Mouse (Mus musculus): ENCODE measurements around the gene Nav3.

Gene Nav3

DNA sequence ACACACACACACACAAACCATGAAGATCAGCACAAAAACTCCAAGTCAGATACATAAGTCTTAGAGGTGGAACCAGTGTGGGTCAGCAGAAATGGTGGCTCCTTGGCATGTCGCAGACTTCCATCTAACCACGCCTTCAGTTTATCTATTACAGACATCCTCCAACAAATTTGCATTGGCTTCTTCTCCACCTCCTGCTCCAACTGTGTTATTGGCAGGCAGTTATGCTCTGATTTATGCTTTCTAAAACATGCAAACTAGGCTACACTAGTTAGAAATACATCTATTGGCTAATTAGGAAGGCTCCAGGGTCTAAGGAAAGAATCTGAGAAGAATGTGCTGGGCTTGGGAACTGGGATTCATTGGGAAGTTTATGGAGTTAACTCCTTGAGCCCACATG is 75.2 kb downstream of the Nav3 start:
- no peak for DNase-seq

DNA sequence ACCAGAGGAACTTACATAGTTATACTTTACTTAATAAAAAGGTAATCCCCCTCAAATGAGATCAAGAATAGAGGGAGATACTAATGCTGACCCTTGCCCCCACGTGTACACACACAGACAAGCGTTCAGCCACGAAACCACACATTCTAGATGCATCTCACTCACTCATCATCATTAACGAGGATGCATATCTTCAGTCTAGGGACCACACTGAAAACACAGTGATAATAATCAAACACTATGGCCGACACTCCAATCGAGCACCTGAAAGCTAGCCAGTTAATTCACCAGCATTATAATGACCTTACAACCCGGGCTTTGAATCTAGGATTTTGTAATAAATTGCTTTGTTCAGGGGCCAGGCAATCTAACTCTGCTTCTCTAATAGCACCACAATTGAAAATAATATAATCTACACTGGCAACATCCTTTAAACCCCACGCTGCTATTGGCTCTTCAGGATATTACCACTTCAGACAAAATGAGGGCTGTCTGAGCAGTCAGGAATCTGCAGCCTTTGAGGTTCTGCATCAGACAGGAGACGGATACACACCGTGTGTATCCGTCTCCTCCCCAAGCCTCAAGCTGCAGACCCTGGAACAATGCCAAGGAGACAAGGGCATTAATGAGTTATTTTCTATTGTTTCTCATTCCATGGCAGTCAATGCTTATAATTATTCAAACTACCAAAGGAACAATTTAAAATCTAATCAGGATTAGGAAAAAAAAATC is 83.1 kb downstream of the Nav3 start:
- DNase-seq, result no peak

DNA sequence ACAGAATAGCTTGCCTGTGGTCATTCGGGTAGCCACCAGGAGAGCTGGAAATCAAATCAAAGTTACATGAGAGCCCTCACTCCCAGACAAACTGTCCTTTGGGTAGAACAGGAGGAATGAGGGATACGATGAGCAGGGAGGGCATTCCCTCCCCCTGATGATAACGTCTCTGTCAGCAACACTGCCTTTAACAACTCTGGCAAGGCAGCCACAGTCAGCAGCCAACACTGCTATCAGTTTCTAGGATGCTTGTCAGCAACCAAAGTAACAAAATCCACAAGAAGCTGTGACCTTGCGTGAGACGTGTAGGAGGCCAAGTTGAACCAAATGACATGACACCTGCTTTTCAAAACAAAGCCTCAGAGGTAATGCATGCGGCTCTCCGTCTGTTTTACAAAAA is 103.9 kb downstream of the Nav3 start:
- no peak for DNase-seq

DNA sequence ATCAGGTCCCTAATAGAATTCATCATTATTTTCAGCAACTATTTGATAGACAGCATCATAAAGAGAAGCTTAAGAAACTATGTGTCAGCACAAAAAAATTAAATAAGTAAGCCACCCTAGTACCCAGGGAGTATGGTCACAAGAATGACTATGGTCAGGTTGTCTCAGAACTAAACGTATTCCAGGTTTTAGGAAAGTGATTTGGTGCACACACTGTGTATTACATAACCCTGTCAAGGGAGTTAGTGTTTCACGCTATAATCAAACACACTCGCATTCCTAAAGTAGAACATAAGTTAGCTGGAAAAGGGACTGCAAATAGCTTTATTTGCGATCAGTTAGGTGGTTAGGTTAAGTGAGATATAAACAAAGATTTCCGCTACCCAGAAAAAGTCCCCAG is 126.0 kb downstream of the Nav3 start:
- no peak for DNase-seq

- DNase-seq, result no peak
Measured at GRCm38 (mm10) chr10:110329629-110330028, 126.4 kb downstream of the Nav3 start.

- no peak for DNase-seq
Measured at GRCm38 (mm10) chr10:110322082-110322632, 133.8 kb downstream of the Nav3 start.

- DNase-seq, result no peak
Measured at GRCm38 (mm10) chr10:110317275-110317674, 138.7 kb downstream of the Nav3 start.

- DNase-seq, result no peak
Measured at GRCm38 (mm10) chr10:110314525-110314924, 141.5 kb downstream of the Nav3 start.

DNA sequence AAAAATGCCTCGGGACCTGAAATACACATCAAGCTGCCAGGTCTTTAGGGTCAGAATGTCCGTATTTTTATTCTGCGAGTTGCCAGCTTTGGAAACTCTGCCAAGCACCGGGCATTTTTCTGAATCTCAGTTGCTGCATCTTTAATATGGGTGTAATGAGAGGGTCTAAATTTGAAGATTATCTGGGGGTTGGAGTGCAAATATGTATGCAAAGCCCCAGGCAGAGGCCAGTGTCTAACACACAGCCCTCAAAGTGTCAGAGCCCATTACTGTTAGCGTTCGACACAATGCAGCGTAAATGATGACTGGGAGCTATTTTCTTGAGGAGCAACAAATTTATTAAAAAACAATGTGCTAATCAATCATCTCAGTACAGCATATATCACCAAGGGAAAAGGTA is 142.0 kb downstream of the Nav3 start:
- no peak for DNase-seq

DNA sequence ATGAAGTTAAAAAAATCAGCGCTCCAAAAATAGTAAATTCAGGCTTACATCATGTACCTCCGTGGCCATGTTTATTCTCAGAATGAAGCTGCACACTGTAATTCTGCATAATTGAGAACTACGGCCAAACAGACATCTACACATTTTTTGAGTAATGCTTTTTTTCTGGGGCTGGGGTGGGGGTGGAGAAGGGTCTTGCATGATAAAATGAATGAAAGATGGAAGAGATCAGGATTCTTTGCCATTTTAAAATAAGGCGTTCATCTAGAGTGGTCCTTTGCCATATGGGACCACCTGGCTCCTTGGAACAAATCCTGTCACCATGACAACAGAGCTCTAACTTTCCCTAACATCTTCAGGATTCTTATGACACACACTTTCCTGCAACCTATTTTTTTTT is 146.5 kb downstream of the Nav3 start:
- DNase-seq, result no peak

DNA sequence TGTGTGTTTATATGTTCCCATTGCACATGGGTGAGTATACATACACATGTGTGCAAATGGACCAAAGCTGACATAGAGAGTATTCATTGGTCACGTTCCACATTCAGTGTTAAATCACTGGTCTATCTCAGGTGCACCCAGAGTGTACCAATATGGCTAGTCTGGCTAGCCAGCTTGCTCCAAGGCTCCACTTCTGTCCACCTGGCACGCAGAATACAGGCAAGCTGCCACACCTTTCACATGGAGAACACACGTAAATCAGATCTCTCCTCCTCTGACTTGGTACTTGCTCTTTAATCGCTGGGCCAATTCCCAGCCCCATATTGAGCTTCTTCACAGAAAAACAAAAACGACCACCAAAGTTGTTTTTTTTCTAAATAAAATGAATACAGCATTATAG is 150.4 kb downstream of the Nav3 start:
- no peak for DNase-seq

DNA sequence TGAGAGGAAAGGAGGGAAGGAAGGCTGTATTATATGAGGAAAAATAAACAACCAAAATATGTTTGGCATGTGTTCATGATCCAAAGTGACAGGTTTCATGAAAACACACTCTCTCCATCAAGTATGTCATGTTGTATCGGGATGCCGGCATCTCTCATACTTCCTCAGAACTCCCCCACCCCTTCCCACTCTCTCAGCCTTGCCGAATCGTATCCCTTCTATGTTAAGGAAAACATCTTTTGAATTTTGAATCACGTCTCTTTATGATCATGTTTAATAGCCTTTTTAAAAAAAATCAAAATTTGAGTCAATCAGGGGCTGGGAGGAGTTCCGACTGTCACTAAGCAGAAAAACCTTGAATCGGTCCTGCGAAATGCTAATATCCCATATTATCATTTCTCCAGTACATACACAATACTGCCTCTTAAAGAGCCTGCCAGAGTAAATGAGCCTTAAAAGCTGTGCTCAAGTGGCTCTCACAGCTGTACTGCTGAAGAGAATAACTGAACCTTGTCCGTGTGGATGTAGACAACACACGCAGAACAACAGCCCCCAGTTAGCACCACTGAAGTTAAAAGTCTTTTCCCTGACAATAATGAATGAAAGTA is 165.9 kb downstream of the Nav3 start:
- no peak for DNase-seq

DNA sequence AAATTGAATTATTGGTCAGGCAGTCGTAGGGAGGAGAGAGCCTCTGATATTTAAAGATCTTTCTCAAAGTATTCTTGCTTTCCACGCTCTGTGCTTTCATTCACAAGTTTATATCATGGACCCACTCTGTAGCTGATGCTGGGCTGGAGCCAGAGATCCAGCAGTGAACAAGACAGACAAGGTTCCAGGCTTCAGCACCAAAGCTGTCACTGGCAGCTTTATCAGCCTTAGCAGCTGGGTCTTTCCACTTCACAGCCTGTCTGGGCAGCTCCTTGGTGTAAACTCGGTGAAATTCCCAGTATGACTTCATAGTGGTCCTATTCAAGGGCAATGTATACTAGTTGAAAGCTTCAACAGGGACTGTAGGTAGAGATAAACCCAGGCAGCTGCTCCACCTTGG is 172.1 kb downstream of the Nav3 start:
- DNase-seq, result no peak

DNA sequence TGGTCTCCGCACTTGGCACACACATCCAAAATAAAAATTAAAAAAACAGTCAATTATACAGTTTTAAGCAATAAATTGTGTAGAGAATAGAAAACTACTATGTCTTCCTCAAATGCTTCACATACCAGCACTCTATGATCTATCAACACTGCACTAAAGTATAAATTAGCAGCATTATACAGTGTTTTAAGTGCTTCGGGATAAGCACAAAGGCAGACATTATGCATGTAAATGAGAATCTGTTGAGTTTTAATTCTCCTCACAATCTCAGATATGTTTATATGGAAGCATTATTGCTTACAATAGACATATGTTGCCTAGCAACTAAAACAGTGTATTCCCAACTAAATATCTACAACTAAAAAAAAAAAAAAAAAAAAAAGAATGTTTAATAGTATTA is 183.2 kb downstream of the Nav3 start:
- no peak for DNase-seq

DNA sequence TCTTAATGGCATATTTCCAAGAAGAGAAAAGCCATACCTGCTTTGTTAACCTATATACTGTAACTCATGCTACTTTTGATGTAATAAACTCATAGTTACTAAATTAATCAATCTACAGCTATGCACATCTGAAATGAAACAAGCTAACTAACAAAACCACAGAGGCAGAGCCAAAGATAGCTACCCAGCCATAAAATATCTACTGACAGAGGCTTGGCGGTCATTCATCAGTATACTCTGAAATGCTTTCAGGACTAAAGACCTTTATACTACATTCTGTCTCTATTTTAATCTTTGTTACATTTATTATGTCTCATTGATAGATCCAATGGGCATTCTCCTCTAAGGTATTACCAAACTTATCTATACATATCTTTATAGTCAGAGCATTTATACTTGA is 185.4 kb downstream of the Nav3 start:
- DNase-seq, result no peak

GRCm38 (mm10) chr10:110242128-110242561 is 213.9 kb downstream of the Nav3 start:
- no peak for DNase-seq

GRCm38 (mm10) chr10:110240667-110241066 is 215.3 kb downstream of the Nav3 start:
- DNase-seq, result no peak

GRCm38 (mm10) chr10:110233307-110233930 is 222.6 kb downstream of the Nav3 start:
- DNase-seq, result no peak

DNA sequence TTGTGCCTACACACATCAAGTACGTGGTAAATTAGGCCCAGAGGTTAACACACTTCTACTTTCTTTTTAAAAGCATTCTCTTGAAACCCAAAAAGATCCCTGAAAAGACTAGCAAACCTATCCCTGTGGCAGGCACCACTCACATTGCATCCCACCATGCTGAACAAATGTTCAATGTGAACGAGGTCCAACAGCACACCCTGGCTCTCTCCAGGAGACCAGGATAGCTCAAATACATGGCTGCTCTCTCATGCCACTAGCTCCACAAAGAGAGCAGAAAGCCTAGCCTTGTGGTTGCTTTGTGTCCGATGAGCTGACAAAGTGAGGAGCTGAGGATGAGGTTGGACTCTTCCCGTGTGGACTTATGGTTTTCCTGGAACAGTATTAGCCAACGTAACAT is 249.6 kb downstream of the Nav3 start:
- DNase-seq, result no peak

- no peak for DNase-seq
Measured at GRCm38 (mm10) chr10:110204121-110204697, 251.8 kb downstream of the Nav3 start.

DNA sequence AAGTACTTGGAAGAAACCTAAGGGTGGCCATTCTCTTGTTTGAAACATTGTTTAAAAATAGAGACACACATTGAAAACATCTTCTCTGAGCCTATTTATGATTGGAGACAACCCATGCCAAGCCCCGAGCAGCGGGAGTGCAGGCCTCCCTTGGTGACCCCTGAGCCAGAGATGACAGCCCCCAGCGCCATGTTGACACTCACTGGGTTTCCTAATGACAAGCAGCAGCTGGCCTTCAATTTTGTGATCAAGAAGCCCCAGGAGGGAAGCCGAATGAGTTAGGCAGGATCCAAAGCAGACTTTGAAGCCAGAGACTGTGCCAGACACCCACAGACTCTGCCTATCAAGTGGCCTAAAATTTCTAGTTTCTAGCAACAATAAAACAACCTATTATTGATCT is 263.1 kb downstream of the Nav3 start:
- no peak for DNase-seq

DNA sequence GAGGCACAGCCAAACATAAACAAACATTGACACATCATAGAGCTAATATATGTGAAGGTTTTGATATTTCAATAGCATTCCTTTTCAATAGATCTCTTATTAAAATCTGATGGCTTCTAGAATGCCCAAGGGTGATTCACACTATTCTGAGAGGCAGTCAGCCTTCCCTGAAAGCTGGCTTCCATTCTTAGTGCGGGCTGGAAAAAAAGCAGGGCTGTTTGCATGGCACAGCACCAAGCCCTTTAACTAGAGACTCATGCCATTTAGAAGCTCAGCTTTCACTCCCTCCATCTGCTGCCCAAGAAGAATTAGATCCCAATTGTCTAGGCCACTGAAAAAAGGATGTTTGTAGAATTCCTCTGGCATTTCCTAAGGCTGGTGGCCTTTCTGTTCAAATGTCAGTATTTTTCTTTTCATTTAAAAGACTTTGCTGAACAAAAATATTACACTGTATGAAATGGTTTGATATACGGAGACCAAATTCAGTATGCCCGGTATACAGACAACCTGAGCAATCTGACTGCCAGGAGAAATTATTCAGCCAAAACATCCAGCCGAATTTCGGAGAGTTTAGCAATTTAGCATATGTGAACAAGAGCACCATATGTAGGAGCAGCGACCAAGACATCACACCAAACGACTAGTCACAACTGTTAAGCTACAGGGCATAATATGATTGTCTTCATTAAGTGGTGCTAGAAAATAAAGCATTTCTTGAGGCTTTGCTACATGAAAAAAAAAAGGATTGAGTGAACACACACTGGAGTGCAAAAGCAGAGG is 263.8 kb downstream of the Nav3 start:
- DNase-seq, result no peak

- DNase-seq, result no peak
Measured at GRCm38 (mm10) chr10:110186242-110186641, 269.8 kb downstream of the Nav3 start.

Measured in liver (tissue).